Mouse (Mus musculus) cerebellum, adult (tissue): ENCODE data around the gene Pfdn6.
"Not testable (repeated sequence)": the region's sequence is repeated elsewhere in the genome, so short reads cannot be mapped to it uniquely, and the experiment has no call there.

Source experiments
- ATAC-seq: cut with Nextera tagmentation; 2 replicates; pipeline ENCODE4 v1.9.2; 2017; ENCODE audit warnings: mild to moderate bottlenecking, moderate library complexity, mixed read lengths; ENCODE audit not compliant: insufficient number of reproducible peaks, low FRiP score, low TSS enrichment

The Pfdn6 gene

GRCm38 (mm10) chr17:33940206-33940805 lies at the start of gene Pfdn6, which contains the start of gene Wdr46:
Pfdn6 (minus strand) TSS chr17:33940343.
Wdr46 (plus strand) TSS chr17:33940660.
- ATAC-seq = peak; percentile 81; the same call in 1 of the 2 replicates

DNA sequence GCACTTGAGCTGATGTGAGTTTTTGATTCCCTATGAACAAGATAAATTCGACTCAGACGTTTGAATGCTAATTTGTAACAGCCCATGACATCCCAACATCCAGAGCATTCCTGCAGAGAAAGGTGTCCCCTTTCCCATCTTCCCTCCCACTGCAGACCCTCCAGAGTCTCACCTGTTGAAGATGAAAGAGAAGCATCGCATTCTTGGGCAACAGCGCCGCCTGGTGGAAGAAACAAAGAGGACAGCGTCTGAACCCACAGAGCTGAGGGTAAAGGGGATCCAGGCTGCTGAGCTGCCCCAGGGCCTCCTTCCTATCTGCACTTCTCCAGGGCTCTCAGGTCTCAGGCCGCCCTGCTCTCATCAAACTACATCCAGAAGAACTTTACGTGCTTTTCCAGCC lies 42.0 kb upstream of the Pfdn6 start:
- ATAC-seq = not testable (repeated sequence)

GRCm38 (mm10) chr17:33981192-33981909 lies 41.2 kb upstream of the Pfdn6 start:
- 0 out of 2 replicates have a peak, but pooled peaks have one; percentile 59 for ATAC-seq

DNA sequence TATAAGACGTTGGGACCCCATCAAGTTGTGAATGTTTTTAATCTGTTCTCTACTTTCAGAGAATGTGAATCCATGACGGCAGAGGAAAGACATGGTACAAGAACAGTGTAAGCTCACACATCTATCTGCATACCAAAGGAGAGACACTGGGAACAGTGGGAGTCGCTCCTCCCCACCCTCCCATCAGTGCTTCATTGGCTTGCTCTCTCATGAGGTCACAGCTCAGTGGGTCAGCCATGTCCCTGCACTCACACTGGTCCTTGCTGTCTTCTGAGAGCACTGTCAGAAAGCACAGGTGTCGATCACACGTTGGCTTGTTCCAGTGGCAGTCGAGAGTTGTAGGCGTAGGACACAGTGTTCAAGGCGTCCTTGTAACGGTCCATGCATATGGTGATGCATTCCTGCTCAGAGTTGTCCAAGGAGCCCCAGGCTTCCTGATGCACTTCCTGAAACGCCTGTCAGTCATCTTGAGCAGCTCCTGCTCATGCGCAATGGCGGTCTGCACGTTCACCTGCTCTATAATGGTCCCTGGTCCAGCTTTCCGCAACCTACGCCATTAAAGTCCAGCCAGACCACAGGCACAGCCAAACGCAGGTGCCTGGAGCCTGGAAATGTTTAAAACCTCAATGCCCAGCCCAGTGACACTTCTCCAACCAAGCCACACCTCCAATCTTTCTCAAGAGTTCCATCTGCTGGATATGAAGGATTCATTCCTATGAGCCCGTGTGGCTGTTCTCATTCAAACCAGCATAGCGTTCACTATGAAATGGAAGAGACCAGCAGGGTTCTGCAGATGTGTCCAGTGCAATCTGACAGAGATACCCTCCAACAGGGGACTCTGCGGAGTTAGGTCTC lies 40.3 kb upstream of the Pfdn6 start:
- ATAC-seq = no peak

DNA sequence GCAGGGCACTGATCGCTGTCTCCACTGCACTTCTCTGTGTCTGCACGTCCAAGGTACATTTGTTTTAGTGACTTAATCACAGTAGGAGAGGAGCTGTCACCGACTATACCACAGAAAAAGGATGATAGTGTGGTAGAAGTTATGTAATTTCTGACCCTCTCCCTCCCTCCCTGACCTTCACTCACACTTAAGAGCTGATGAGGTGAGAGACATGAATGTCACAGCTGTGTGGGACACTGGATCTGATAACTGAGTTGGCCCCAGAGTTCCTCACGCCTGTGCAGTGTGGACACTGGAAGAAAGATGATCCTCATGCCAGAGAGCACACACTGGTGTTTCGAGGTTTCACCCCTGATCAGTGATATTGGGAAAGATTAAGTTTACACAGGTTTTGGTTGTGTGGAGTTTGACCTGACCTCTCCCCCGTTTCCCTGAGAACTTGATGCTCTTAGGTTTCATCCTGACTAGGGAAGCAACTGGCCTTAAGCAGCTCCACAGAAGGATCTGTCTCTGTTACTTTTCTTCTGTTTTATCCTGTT lies 39.4 kb upstream of the Pfdn6 start:
- no peak for ATAC-seq

GRCm38 (mm10) chr17:33978631-33979031 lies 38.5 kb upstream of the Pfdn6 start:
- ATAC-seq = peak; percentile 96

GRCm38 (mm10) chr17:33977861-33978557 lies 37.9 kb upstream of the Pfdn6 start:
- no peak for ATAC-seq

DNA sequence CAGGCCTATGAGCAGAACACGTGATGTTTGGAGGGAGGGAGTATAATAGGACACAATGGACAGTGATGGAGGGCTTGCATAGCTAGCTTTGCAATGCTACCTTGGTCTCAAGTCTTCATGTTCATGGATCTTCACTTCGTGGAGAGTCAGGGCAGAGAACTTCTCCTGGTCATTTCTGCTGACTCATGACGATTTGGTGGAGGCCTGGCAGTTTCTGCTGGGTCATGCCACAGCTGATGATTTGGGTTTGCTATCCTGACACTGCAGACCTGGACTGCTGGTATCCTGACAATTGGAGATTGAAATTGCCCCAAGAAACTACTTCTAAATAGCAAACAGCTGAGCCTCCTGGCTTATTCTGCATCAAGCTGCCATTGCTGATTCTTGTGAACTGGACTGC lies 33.4 kb upstream of the Pfdn6 start:
- ATAC-seq = no peak

DNA sequence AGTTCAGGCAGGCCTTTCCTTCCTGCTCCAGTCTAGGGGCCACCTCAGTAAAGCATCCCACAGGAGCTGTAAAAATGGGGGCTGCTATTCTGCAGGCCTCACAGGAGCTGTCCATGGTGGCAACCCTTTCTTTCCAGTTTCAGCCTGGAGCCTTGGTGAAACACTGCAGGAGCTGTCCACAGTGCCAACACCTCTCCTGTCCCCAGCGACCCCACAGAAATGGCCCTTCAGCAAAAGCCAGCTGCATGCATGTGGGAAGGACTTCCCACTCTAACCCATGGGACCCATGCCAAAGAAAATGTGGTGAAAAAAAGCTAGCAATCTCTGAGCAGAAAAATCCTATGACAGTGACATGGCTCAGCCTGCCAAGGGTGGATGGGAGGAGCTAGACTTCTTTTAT lies 32.5 kb upstream of the Pfdn6 start:
- ATAC-seq = no peak

DNA sequence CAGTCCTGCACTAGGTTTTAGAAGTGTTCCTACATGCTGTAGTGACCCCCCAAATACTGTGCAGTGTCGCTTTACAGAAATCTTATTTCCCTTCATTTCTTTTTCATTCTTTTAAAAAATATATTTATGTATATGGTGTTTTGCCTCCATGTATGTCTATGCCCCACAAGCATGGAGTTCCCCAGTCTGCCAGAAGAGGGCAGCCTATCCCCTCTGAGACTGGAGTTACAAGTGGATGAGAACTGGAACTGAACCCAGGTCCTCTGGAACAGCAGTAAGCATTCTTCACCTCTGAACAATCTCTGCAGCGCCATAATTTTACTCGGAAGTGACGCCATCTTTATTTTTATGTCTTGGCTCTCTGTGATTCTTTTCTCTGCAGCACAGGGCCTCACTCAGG lies 29.3 kb upstream of the Pfdn6 start:
- no peak for ATAC-seq

- peak; percentile 31; the same call in 1 of the 2 replicates for ATAC-seq
Measured at GRCm38 (mm10) chr17:33968927-33969326, 28.8 kb upstream of the Pfdn6 start.

GRCm38 (mm10) chr17:33968489-33968888 lies 28.3 kb upstream of the Pfdn6 start:
- peak; percentile 61; the same call in 1 of the 2 replicates for ATAC-seq

DNA sequence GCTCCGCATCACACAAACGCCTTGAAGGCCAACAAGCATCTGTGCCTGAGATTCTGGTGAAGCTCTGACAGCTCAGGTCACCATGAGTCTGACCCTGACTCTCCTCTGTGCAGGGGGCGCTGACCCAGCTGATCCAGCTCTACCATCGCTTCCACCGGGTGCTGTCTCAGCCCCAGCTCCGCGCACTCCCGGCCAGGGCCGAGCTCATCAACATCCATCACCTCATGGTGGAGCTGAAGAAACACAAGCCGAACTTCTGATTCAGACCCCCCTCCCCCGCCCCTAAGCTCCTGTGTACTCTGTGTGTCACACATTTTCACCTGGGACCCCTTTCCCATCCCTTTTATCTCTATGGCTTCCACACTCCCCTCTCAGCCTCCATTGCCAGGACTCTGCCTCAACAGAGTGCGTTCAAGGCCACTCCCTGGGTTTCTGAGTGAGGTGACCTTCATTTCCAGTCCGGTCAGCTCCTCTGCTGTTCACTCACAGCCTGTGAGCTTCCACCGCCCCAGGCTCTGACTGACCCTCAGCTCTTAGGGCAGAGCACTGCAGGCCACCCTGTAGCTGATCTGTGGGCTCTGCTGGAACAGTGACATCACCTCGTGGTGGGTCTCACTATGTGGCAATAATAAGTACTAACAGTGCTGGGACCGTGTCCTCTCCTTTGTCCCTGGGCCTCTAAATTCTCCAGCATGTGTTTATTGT lies 25.9 kb upstream of the Pfdn6 start:
- ATAC-seq = no peak

GRCm38 (mm10) chr17:33965082-33965845 lies 25.1 kb upstream of the Pfdn6 start:
- ATAC-seq = no peak

DNA sequence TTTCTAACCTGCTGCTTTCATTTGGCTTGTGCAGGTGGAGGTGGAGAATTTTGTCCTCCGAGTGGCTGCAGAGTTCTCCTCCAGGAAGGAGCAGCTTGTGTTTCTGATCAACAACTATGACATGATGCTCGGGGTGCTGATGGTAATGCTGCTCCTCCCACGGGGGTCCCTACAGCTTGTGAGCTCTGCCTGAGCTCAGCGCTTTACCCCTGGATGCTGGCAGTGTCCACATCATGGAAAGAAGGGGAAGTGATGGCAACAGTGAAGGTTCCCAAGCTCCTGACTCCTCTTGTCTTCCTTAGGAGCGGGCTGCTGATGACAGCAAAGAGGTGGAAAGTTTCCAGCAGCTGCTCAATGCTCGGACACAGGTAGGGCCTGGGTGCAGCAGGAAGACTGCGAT lies 22.7 kb upstream of the Pfdn6 start:
- no peak for ATAC-seq

DNA sequence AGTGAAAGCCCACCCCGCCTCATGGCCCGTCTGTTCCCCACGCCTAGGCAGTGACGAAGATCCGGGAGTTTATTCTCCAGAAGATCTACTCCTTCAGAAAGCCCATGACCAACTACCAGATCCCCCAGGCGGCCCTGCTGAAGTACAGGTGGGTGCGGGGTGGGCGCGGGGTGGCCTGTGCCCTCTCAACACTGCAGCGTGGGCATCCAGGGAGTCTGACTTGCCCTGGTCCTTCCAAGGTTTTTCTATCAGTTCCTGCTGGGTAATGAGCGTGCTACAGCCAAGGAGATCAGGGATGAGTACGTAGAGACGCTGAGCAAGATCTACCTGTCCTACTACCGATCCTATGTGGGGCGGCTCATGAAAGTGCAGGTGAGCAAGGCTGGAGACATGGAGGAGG lies 19.8 kb upstream of the Pfdn6 start:
- ATAC-seq = no peak

DNA sequence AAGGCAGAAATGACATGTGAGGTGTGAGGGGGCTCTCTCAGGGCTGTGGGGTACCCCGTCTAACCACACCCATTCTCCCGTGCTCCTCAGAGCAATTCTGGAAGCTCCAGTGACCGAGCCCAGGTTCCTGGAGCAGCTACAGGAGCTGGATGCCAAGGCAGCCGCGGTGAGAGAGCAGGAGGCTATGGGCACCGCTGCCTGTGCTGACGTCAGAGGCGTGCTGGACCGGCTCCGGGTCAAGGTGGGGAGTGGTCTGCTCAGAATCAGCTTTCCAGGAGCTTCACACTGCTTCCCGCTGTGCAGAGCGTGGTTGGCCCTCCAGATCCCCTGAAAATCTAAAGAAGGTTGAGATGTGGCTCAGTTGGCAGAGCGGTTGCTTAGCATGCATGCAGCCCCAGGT lies 19.0 kb upstream of the Pfdn6 start:
- ATAC-seq = no peak

DNA sequence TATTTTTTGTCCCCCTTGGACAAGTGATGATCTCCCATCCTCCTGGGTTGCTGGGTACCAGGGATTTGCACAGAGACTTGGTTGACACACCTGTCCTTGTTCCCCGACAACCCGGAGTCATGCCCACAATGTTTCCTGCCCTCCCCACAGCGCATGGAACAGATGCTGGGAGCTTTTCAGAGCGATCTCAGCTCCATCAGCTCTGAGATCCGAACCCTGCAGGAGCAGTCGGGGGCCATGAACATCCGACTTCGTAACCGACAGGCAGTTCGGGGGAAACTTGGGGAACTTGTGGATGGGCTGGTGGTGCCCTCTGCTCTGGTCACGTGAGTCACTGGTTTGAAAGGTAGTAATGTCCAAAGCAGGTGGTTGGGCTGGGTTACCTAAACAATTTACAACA lies 18.3 kb upstream of the Pfdn6 start:
- no peak for ATAC-seq

DNA sequence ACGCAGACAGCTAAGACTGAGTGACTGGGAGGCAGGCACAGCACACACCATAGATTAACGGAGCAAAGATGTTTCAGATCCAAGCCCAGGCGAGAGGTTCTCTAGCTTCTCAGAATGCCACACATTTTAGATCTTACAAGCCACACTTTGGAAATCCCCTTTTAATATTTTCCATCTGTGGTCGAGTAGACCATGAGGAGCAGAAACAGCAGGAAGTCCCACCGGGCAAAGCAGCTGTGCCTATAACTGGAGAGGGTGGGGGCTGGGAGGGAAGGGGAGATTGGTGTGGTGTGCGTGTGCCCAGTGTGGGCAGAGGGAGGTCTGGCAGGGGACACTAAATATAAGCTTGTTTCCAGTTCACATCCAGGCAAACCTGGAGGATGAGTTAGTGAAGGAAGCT lies 17.4 kb upstream of the Pfdn6 start:
- ATAC-seq = no peak
